ENCODE assay signal across 9 mouse cellular contexts in the genomic region with DNA sequence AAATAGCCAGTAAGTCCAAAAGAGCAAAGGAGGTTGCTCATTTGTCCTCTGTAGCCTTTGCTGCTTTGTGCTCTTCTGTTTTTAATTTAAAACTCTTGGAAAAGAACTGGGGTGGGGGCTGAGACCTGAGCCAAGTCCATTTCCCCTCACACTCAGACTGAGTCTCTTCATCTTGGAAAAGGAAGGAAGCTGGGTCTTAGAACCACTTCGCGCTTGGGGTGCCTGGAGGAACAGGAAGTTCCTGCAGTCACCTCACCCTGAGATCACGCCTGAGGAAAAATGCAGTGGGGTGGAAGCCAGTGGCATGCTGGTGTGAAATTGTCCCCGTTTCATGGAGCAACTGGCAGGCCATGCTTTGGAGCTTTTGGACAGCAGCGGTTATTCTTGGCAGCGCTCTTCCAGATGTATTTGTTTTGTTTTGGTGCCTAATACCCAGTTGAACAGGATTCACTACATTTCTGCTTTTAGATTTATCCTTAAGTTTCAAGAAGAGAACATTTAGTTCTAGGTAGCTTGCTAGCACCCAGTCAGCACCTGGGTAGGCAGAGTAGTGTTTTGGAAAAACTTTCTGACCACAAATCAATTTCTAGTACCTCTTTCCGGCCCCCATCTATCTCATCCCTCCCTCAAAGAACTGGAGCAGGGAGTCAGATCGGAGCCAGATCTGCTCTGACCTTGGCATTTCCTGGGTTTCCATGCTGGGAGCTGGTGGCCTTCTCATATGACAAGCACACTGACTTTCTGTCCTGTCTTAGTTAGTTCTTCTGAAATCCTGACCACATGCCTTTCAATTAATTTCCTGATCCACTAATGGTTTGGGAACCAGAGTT. TPM values are rescaled to one million over a fixed set of nuclear protein-coding genes. Genes with fewer than 3 reads are reported as not detected.
A peak's percentile ranks its signal among the peaks of the same experiment; 100 is the strongest.
DNase-seq lines count a peak whose midpoint lies in the region; ATAC-seq and TF ChIP-seq lines count a peak whose summit lies in the region.
"Had no signal": no experiment of that assay in that cellular context is flagged by ENCODE, and none has a peak within 500 bp of the region (broad histone marks: within the 10 kb centered on the region; RNA-seq: fewer than 3 reads in every experiment).

No protein-coding gene starts in this region.

- H3K4me3 ChIP-seq in spleen, adult 2 months (ENCODE audit: extremely low read depth, insufficient read depth, insufficient read length): no peak overlapping the region
- no peak overlapping the region for H3K4me3 ChIP-seq in kidney, adult 2 months (ENCODE audit: insufficient read depth, low read depth, low read length)

- DNase-seq in spleen, adult 2 months (ENCODE audit: low read depth in 1 of 2, low spot score in 2 of 2): no peak
- no peak for DNase-seq in spleen, adult 12 weeks (ENCODE audit: low spot score)
- peak; percentile 78 for DNase-seq in kidney, adult 2 months
- DNase-seq in lung, postnatal 4 days: peak; percentile 25 to 51
- no peak for DNase-seq in thymus, postnatal 36 days
- DNase-seq in thymus, postnatal 4 days: no peak

- TF ChIP-seq POLR2A in spleen, adult 2 months (IDR thresholded peaks at IDR 0.05; ENCODE audit: low read depth, low read length): no peak
- no peak for TF ChIP-seq POLR2A in kidney, adult 2 months (IDR thresholded peaks at IDR 0.05; ENCODE audit: low read depth, low read length)

- WGBS in spleen, adult 2 months: 40% methylated on average over 8 of the region's 8 CpGs
- WGBS in kidney, adult 2 months: 4% methylated on average over 8 of the region's 8 CpGs

- H3K27ac ChIP-seq in spleen, adult 2 months (ENCODE audit: insufficient read depth, low read length): peak overlapping the region; percentile 5; the same call in 1 of the 2 replicates
- peak overlapping the region; percentile 84 for H3K27ac ChIP-seq in kidney, adult 2 months (ENCODE audit: insufficient read depth, low read depth, low read length)

- H3K27me3 ChIP-seq in spleen, adult 2 months (ENCODE audit: control insufficient read depth, insufficient read depth, low read length): no peaks in the 10 kb centered on the region
- H3K27me3 ChIP-seq in kidney, adult 2 months (replicated peaks; ENCODE audit: control insufficient read depth, insufficient read depth, low read length): no peaks in the 10 kb centered on the region
- H3K27me3 ChIP-seq: Patski had no signal

- no peak for TF ChIP-seq CTCF in spleen, adult 2 months (IDR thresholded peaks at IDR 0.05; ENCODE audit: extremely low read depth, insufficient read depth, insufficient read length, insufficient replicate concordance)
- TF ChIP-seq CTCF in kidney, adult 2 months (conservative IDR thresholded peaks at IDR 0.05; ENCODE audit: insufficient read depth, insufficient read length, low read depth, low read length): no peak

- peak; percentile 46 for ATAC-seq in granulocyte monocyte progenitor cell, adult 5-6 weeks (replicated peaks; ENCODE audit: poor library complexity, severe bottlenecking)
- ATAC-seq in activated CD4-positive, CD25-positive, alpha-beta regulatory T cell, adult 4 months: no peak
- ATAC-seq: Patski had no signal

- H3K4me1 ChIP-seq in spleen, adult 2 months (ENCODE audit: control insufficient read depth, insufficient read depth, insufficient read length): peaks cover 16% of the 10 kb centered on the region; the same call in 1 of the 2 replicates
- peaks cover 34% of the 10 kb centered on the region for H3K4me1 ChIP-seq in kidney, adult 2 months (ENCODE audit: control insufficient read depth, insufficient read depth, low read length)

- peaks cover 1% of the 10 kb centered on the region; the same call in 1 of the 2 replicates for H3K36me3 ChIP-seq in spleen, adult 2 months (ENCODE audit: control insufficient read depth, insufficient read depth, low read length)
- no peaks in the 10 kb centered on the region for H3K36me3 ChIP-seq in kidney, adult 2 months (ENCODE audit: control insufficient read depth, insufficient read depth, low read length)

RNA-seq across cellular contexts. Expression of a gene that starts 7.7 kb away (rescaled TPM):
- polyA plus RNA-seq in spleen, adult 2 months (2012; rRNA removed): 7.7 and 9.5 TPM in 2 replicates
- total RNA-seq in granulocyte monocyte progenitor cell, adult 5-6 weeks (2014; fragmentation: Nextera tagmentation): 18.9 and 21.0 TPM in 2 replicates
- 23.7 and 25.3 TPM in 2 replicates for total RNA-seq in granulocyte monocyte progenitor cell, adult 5-6 weeks (2017)
- polyA plus RNA-seq in kidney, adult 2 months (2012; rRNA removed): 7.7 and 8.3 TPM in 2 replicates
- polyA plus RNA-seq in activated CD4-positive, CD25-positive, alpha-beta regulatory T cell, adult 4 months (2017; shearing (Covaris generic)): 1 to 10 TPM; 3.9 to 4.5 TPM

Comparison
In these comparisons a context has a peak if more than half of its experiments do, and no peak if none do; other contexts are left out.
1. DNase-seq: peak in kidney, adult 2 months (single experiment) and lung, postnatal 4 days (2 of 2); none in spleen, adult 2 months (0 of 2), spleen, adult 12 weeks (single experiment), thymus, postnatal 36 days (0 of 2) and thymus, postnatal 4 days (single experiment).